Mouse (Mus musculus) limb, embryonic 14.5 days (tissue): ENCODE measurements around the gene Ldha. TPM values are rescaled to one million over a fixed set of nuclear protein-coding genes. Genes with fewer than 3 reads are reported as not detected.

Source experiments
- ATAC-seq: fragments of 200-750 bp; cut with Nextera tagmentation; 2 replicates; pipeline ENCODE4 v1.8.0; 2017; ENCODE audit warnings: low read depth, moderate number of reproducible peaks, moderate TSS enrichment; ENCODE audit not compliant: low FRiP score
- DNase-seq: peaks from one replicate; pipeline ENCODE4 v3.0.0-alpha.2; 2015; ENCODE audit warnings: low spot score
- H3K27ac ChIP-seq: fragments of 300-500 bp; sonication (generic); replicated peaks from 2 replicates; pipeline ENCODE4 v1.5.1; 2014; ENCODE audit warnings: low read depth, mild to moderate bottlenecking, low read length, moderate library complexity, mixed read lengths
- H3K27me3 ChIP-seq: fragments of 300-500 bp; sonication (generic); 2 replicates; pipeline ENCODE4 v1.6.1; 2014; ENCODE audit warnings: low read length, mixed read lengths; ENCODE audit not compliant: control insufficient read depth, insufficient read depth
- H3K36me3 ChIP-seq: fragments of 300-500 bp; sonication (generic); 2 replicates; pipeline ENCODE4 v1.6.1; 2014; ENCODE audit warnings: mild to moderate bottlenecking, low read length, moderate library complexity, mixed read lengths; ENCODE audit not compliant: control insufficient read depth, insufficient read depth
- H3K4me1 ChIP-seq: fragments of 300-500 bp; sonication (generic); 2 replicates; pipeline ENCODE4 v1.6.1; 2014; ENCODE audit warnings: antibody characterized with exemption, low read length, mixed read lengths; ENCODE audit not compliant: control insufficient read depth, insufficient read depth
- H3K4me2 ChIP-seq: fragments of 300-500 bp; sonication (generic); replicated peaks from 2 replicates; pipeline ENCODE4 v1.6.1; 2014; ENCODE audit warnings: low read depth, mild to moderate bottlenecking, low read length, moderate library complexity; ENCODE audit not compliant: severe bottlenecking
- H3K4me3 ChIP-seq: fragments of 300-500 bp; sonication (generic); replicated peaks from 2 replicates; pipeline ENCODE4 v1.5.1; 2014; ENCODE audit warnings: low read length
- H3K9ac ChIP-seq: fragments of 300-500 bp; sonication (generic); 2 replicates; pipeline ENCODE4 v1.6.1; 2014; ENCODE audit warnings: mild to moderate bottlenecking, low read depth, low read length, moderate library complexity; ENCODE audit not compliant: severe bottlenecking
- H3K9me3 ChIP-seq: fragments of 300-500 bp; sonication (generic); 2 replicates; pipeline ENCODE4 v1.6.1; 2016; ENCODE audit warnings: low read length; ENCODE audit not compliant: control insufficient read depth
- POLR2A ChIP-seq: fragments of 200-500 bp; IDR thresholded peaks from 2 replicates; pipeline ENCODE4 v1.8.0; 2012; ENCODE audit warnings: inconsistent platforms, mild to moderate bottlenecking, moderate library complexity, borderline replicate concordance; ENCODE audit not compliant: insufficient read depth, insufficient read length; ENCODE audit errors: extremely low read depth
- WGBS: fragments of 180-500 bp; shearing (Covaris S2); extraction: QIAGEN DNeasy Blood & Tissue Kit; methylation state at CpG from one replicate; pipeline ENCODE4 v1.1.7; 2014; 5-methylcytosine and 5-hydroxymethylcytosine counted together
- polyA plus RNA-seq, 2 experiments: library from polyadenylated mRNA; depleted of rRNA in 1 of 2; stranded (reverse) in 1 of 2; unstranded in 1 of 2; fragments of >200 nt; fragmentation: Nextera tagmentation in 1 of 2; extraction: Ambion mirVana in 1 of 2; gene quantifications; 2 replicates each; pipeline versions ENCODE4 v1.2.1 to v1.2.3; 2012 to 2014

The Ldha gene
- polyA plus RNA-seq, 2 experiments: 692 to 1,594 TPM

DNA sequence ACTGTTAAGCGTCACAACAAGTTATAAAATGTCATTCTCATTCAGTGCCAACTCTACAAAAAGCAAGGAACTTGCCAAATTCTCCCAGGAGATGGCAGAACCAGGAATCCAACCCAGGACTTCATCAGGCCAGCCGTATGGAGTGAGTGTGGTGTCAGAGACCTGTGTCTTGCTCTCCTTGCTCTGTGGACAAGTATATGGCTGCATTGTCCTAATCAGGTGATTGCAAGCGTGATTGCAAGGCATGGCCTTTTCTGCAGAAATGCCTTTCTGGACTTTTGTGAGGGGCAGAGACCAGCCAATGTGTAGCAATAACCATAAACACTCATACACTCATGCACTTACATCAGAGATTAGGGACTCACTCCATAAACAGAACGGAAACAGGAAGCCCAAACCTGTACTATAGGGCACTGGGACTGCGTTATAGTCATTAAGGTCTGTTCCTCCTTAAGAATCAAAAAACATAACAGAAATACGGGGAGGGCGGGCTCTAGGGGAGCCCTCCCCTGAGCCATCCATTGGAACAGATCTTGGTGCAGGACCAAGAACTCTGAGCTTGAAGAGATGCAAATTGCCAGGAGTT is 7.5 kb upstream of the Ldha start:
- ATAC-seq (no peak), DNase-seq (no peak)
- no peak overlapping the region for H3K4me2 ChIP-seq
- H3K4me3 ChIP-seq: no peak overlapping the region
- no peak overlapping the region for H3K9ac ChIP-seq
- WGBS: 81% methylated on average over 7 of the region's 7 CpGs
- no peak overlapping the region for H3K27ac ChIP-seq
- peaks cover 10% of the 10 kb centered on the region for H3K4me1 ChIP-seq
- H3K9me3 ChIP-seq: no peaks in the 10 kb centered on the region
- H3K27me3 ChIP-seq: no peaks in the 10 kb centered on the region
- TF ChIP-seq POLR2A: no peak
- H3K36me3 ChIP-seq: no peaks in the 10 kb centered on the region

DNA sequence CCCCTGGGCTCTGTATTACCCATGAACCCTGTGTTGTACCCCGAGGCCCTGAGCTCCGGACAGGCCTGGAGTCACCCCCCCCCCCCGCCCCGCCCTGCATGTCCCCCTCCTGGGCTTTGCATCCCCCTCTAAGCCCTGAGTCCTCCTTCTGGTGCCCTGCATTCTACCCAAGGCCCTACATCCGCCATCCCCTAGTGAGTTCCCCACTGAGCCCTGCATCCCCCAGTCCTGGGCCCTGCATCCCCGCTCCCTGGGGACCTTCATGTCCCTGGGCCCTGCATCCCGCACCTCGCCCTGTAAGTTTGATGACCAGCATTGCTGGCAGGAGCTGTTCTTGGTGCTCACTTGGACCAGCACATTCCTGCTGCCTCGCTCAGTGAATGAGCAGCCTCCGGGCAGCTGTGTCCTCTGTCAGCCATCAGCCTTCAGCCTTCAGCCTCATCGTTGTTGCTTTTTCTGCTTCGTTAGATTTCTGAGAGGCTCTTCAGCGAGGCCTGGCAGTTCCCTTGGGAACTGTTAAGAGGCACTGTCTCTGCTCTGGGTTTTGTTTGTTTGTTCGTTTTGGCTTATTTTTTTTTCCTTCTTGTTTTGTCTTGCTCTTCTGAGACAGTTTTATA is 6.2 kb upstream of the Ldha start:
- no peaks in the 10 kb centered on the region for H3K36me3 ChIP-seq
- no peak overlapping the region for H3K9ac ChIP-seq
- peaks cover 23% of the 10 kb centered on the region for H3K4me1 ChIP-seq
- no peak for TF ChIP-seq POLR2A
- H3K4me3 ChIP-seq: no peak overlapping the region
- ATAC-seq: no peak
- no peak overlapping the region for H3K27ac ChIP-seq
- WGBS: 42% methylated on average over 10 of the region's 14 CpGs
- H3K27me3 ChIP-seq: no peaks in the 10 kb centered on the region
- no peaks in the 10 kb centered on the region for H3K9me3 ChIP-seq
- H3K4me2 ChIP-seq: no peak overlapping the region
- no peak for DNase-seq

DNA sequence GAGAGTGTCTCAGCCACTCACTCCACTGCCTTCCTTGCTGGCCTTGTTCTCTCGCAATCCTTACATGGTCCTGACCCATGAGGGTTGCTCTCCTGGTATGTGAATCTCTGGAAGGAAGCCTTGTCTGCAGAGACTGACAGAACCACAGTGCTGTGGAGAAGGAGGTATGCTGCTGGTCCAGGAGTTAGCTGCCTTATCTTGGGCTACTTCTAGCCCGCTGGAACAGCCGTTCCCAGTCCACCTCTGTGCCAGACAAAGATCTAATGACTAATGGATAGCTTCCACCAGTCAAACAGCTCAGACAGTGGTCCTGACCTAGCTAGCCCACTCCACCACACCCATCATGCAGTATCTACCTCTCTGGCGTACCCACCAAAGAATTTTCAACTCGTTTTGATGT is 4.9 kb upstream of the Ldha start:
- H3K9me3 ChIP-seq: no peaks in the 10 kb centered on the region
- ATAC-seq (no peak), DNase-seq (no peak)
- H3K4me2 ChIP-seq: no peak overlapping the region
- H3K9ac ChIP-seq: no peak overlapping the region
- no peak for TF ChIP-seq POLR2A
- H3K4me3 ChIP-seq: no peak overlapping the region
- H3K27me3 ChIP-seq: no peaks in the 10 kb centered on the region
- WGBS: 78% methylated on average over 5 of the region's 5 CpGs
- no peak overlapping the region for H3K27ac ChIP-seq
- H3K4me1 ChIP-seq: peaks cover 23% of the 10 kb centered on the region
- H3K36me3 ChIP-seq: no peaks in the 10 kb centered on the region

DNA sequence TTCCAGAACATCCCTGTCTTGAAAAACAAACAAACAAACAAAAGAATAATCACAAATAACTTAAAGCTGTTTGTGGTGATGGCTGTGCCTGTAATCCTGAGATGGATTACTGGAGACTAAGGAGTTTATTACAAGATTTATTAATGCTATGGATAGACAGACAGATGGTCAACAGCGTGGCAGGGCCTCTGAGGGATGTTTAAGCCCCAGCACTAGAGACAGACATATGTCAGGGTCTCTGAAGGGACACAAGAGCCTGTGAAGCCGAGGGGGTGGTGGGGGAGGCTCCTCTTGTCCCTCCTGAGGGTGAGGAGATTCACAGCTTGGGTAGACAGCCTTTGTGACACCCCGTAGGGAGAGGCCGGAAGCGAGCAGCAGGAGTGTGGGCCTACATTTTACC is 4.2 kb upstream of the Ldha start:
- Histone ChIP-seq H3K4me3 (no peak overlapping the region), H3K27me3 (no peaks in the 10 kb centered on the region), H3K27ac (no peak overlapping the region), H3K36me3 (no peaks in the 10 kb centered on the region), H3K4me1 (peaks cover 23% of the 10 kb centered on the region), H3K9me3 (no peaks in the 10 kb centered on the region), H3K9ac (no peak overlapping the region), H3K4me2 (no peak overlapping the region)
- WGBS: 43% methylated on average over 5 of the region's 5 CpGs
- ATAC-seq (no peak), DNase-seq (no peak)
- no peak for TF ChIP-seq POLR2A

DNA sequence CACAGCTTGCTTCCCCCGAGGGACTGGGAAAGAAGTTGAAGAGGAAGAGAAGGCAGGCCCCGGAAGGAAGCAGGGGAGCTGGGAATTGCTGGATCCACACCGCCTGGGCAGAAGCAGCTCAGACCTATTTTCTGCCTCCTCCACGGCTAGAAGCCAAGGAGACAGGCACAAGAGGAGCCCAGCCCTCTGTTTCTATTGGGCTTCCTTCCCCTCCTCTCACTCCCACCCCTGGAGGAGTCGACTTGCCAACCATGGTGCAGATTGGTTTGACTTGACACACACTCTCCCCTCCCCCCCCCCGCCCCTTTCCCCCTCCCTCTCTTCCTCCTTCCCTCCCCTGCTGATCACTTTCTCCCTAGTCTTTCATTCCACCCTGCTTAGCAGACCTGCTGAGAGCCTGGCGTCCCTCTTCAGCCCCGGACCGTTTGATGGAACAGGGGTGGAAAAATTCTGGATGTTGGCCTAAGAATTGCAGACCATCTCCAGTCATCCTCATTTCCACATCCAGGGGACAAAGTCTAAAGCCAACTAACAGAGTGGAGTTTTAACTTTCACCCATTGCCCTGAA is 3.1 kb upstream of the Ldha start:
- H3K4me3 ChIP-seq: no peak overlapping the region
- DNase-seq (peak; percentile 49), ATAC-seq (peak; percentile 28; the same call in 1 of the 2 replicates)
- H3K4me1 ChIP-seq: peaks cover 23% of the 10 kb centered on the region
- peak overlapping the region; percentile 29; the same call in 1 of the 2 replicates for H3K9ac ChIP-seq
- no peaks in the 10 kb centered on the region for H3K9me3 ChIP-seq
- H3K27me3 ChIP-seq: no peaks in the 10 kb centered on the region
- no peaks in the 10 kb centered on the region for H3K36me3 ChIP-seq
- TF ChIP-seq POLR2A: no peak
- H3K4me2 ChIP-seq: peak overlapping the region; percentile 31
- H3K27ac ChIP-seq: peak overlapping the region; percentile 62
- WGBS: 2% methylated on average over 9 of the region's 9 CpGs
